29 mouse cellular contexts compared by ENCODE assay signal in genomic region chr15:41947888-41948287, GRCm38 (mm10).
DNase-seq lines count a peak whose midpoint lies in the region; ATAC-seq lines count a peak whose summit lies in the region.
"Had no signal": no experiment of that assay in that cellular context is flagged by ENCODE, and none has a peak within 500 bp of the region (broad histone marks: within the 10 kb centered on the region; RNA-seq: fewer than 3 reads in every experiment).

No protein-coding gene starts in this region.

- H3K9me3 ChIP-seq in kidney, embryonic 14.5 days (ENCODE audit: control insufficient read depth, low read length) = no peaks in the 10 kb centered on the region
- no peaks in the 10 kb centered on the region for H3K9me3 ChIP-seq in liver, embryonic 15.5 days (replicated peaks)
- H3K9me3 ChIP-seq in liver, embryonic 11.5 days (ENCODE audit: control insufficient read depth, low read length) = no peaks in the 10 kb centered on the region
- H3K9me3 ChIP-seq in intestine, embryonic 16.5 days (ENCODE audit: control insufficient read depth, low read length) = no peaks in the 10 kb centered on the region
- no peaks in the 10 kb centered on the region for H3K9me3 ChIP-seq in midbrain, embryonic 16.5 days (replicated peaks; ENCODE audit: control insufficient read depth, low read length, poor library complexity, severe bottlenecking)
- H3K9me3 ChIP-seq: embryonic facial prominence, embryonic 12.5 days; hindbrain, embryonic 10.5 days; hindbrain, embryonic 15.5 days; lung, embryonic 15.5 days; neural tube, embryonic 12.5 days had no signal

- no peak overlapping the region for H3K4me2 ChIP-seq in kidney, embryonic 14.5 days (replicated peaks; ENCODE audit: low read depth, low read length)
- no peak overlapping the region for H3K4me2 ChIP-seq in liver, embryonic 15.5 days
- H3K4me2 ChIP-seq in liver, embryonic 11.5 days = no peak overlapping the region
- H3K4me2 ChIP-seq in intestine, embryonic 16.5 days (ENCODE audit: low read depth, low read length) = no peak overlapping the region
- H3K4me2 ChIP-seq in midbrain, embryonic 16.5 days (ENCODE audit: low read length) = no peak overlapping the region
- H3K4me2 ChIP-seq: embryonic facial prominence, embryonic 12.5 days; hindbrain, embryonic 15.5 days; lung, embryonic 15.5 days; midbrain, embryonic 11.5 days; neural tube, embryonic 12.5 days had no signal

- peak; percentile 33 to 53 for DNase-seq in kidney, adult 8-10 months
- DNase-seq in liver, embryonic 11.5 days (ENCODE audit: low spot score) = no peak
- peak; percentile 30 to 46 for DNase-seq in kidney, postnatal 36 days
- DNase-seq: cerebellum, adult 11-12 months; cerebellum, adult 9-11 months; embryo, embryonic 11 days; heart, postnatal 14 days; layer of hippocampus, postnatal 36 days; left cerebral cortex, postnatal 4 days; liver; lung, postnatal 36 days; right cerebral cortex, adult 18-20 months; spleen, adult 18-20 months; thymus, adult 18-20 months; thymus, postnatal 25 days had no signal

- H3K9ac ChIP-seq in kidney, embryonic 14.5 days (ENCODE audit: low read depth, low read length) = no peak overlapping the region
- no peak overlapping the region for H3K9ac ChIP-seq in liver, embryonic 15.5 days
- H3K9ac ChIP-seq in liver, embryonic 11.5 days (ENCODE audit: low read depth, low read length) = no peak overlapping the region
- H3K9ac ChIP-seq in intestine, embryonic 16.5 days (ENCODE audit: low read depth, low read length) = no peak overlapping the region
- no peak overlapping the region for H3K9ac ChIP-seq in midbrain, embryonic 16.5 days (ENCODE audit: low read depth, low read length)
- H3K9ac ChIP-seq: embryonic facial prominence, embryonic 12.5 days; hindbrain, embryonic 15.5 days; lung, embryonic 15.5 days; neural tube, embryonic 12.5 days had no signal

- no peak overlapping the region for H3K27ac ChIP-seq in kidney, embryonic 14.5 days (ENCODE audit: low read depth, low read length)
- 0 out of 2 replicates have a peak overlapping the region, but pooled peaks have one; percentile 14 for H3K27ac ChIP-seq in liver, embryonic 15.5 days (replicated peaks)
- no peak overlapping the region for H3K27ac ChIP-seq in liver, embryonic 11.5 days (ENCODE audit: low read depth, low read length)
- H3K27ac ChIP-seq in intestine, embryonic 16.5 days (ENCODE audit: low read length) = peak overlapping the region; percentile 46; the same call in 1 of the 2 replicates
- H3K27ac ChIP-seq in midbrain, embryonic 16.5 days (ENCODE audit: low read length) = no peak overlapping the region
- H3K27ac ChIP-seq: embryonic facial prominence, embryonic 12.5 days; hindbrain, embryonic 10.5 days; hindbrain, embryonic 15.5 days; kidney, postnatal 0 days; lung, embryonic 15.5 days; neural tube, embryonic 12.5 days; stomach, postnatal 0 days had no signal

- no peak overlapping the region for H3K4me3 ChIP-seq in kidney, embryonic 14.5 days (ENCODE audit: low read length)
- H3K4me3 ChIP-seq in liver, embryonic 15.5 days (replicated peaks) = no peak overlapping the region
- no peak overlapping the region for H3K4me3 ChIP-seq in liver, embryonic 11.5 days (ENCODE audit: low read depth, low read length)
- no peak overlapping the region for H3K4me3 ChIP-seq in intestine, embryonic 16.5 days (ENCODE audit: low read length)
- no peak overlapping the region for H3K4me3 ChIP-seq in midbrain, embryonic 16.5 days (ENCODE audit: low read depth, low read length)
- H3K4me3 ChIP-seq: embryonic facial prominence, embryonic 12.5 days; hindbrain, embryonic 10.5 days; hindbrain, embryonic 15.5 days; lung, embryonic 15.5 days; myocyte; neural tube, embryonic 12.5 days had no signal

- H3K36me3 ChIP-seq in kidney, embryonic 14.5 days (ENCODE audit: control insufficient read depth, insufficient read depth, low read length) = no peaks in the 10 kb centered on the region
- no peaks in the 10 kb centered on the region for H3K36me3 ChIP-seq in liver, embryonic 15.5 days (replicated peaks)
- no peaks in the 10 kb centered on the region for H3K36me3 ChIP-seq in liver, embryonic 11.5 days (ENCODE audit: control insufficient read depth, insufficient read depth, low read length)
- no peaks in the 10 kb centered on the region for H3K36me3 ChIP-seq in intestine, embryonic 16.5 days (ENCODE audit: control insufficient read depth, insufficient read depth, low read length)
- H3K36me3 ChIP-seq in midbrain, embryonic 16.5 days (ENCODE audit: control insufficient read depth, insufficient read depth, low read length) = no peaks in the 10 kb centered on the region
- H3K36me3 ChIP-seq: embryonic facial prominence, embryonic 12.5 days; hindbrain, embryonic 10.5 days; hindbrain, embryonic 15.5 days; lung, embryonic 15.5 days; neural tube, embryonic 12.5 days had no signal

- H3K4me1 ChIP-seq in kidney, embryonic 14.5 days (ENCODE audit: control insufficient read depth, insufficient read depth, low read length) = no peaks in the 10 kb centered on the region
- H3K4me1 ChIP-seq in liver, embryonic 15.5 days (replicated peaks) = peaks cover 6% of the 10 kb centered on the region
- no peaks in the 10 kb centered on the region for H3K4me1 ChIP-seq in liver, embryonic 11.5 days (replicated peaks; ENCODE audit: control insufficient read depth, insufficient read depth, low read length)
- H3K4me1 ChIP-seq in intestine, embryonic 16.5 days (ENCODE audit: control insufficient read depth, insufficient read depth, low read length) = peaks cover 9% of the 10 kb centered on the region; the same call in 1 of the 2 replicates
- no peaks in the 10 kb centered on the region for H3K4me1 ChIP-seq in midbrain, embryonic 16.5 days (ENCODE audit: control insufficient read depth, insufficient read depth, low read length)
- H3K4me1 ChIP-seq: hindbrain, embryonic 10.5 days; hindbrain, embryonic 15.5 days; neural tube, embryonic 12.5 days had no signal

- no peak for ATAC-seq in kidney, embryonic 14.5 days (ENCODE audit: low FRiP score, low TSS enrichment)
- ATAC-seq in liver, embryonic 15.5 days (ENCODE audit: insufficient read depth) = no peak
- no peak for ATAC-seq in liver, embryonic 11.5 days (replicated peaks; ENCODE audit: low FRiP score)
- ATAC-seq in intestine, embryonic 16.5 days = peak; percentile 84
- ATAC-seq in midbrain, embryonic 16.5 days = no peak
- ATAC-seq: CD4-positive, CD25-positive, alpha-beta regulatory T cell, adult 4 months had no signal

- H3K27me3 ChIP-seq in kidney, embryonic 14.5 days (ENCODE audit: control insufficient read depth, insufficient read depth, low read length) = no peaks in the 10 kb centered on the region
- no peaks in the 10 kb centered on the region for H3K27me3 ChIP-seq in liver, embryonic 15.5 days
- H3K27me3 ChIP-seq in liver, embryonic 11.5 days (replicated peaks; ENCODE audit: control insufficient read depth, insufficient read depth, low read length) = no peaks in the 10 kb centered on the region
- H3K27me3 ChIP-seq in intestine, embryonic 16.5 days (replicated peaks; ENCODE audit: control insufficient read depth, insufficient read depth, low read length) = no peaks in the 10 kb centered on the region
- H3K27me3 ChIP-seq in midbrain, embryonic 16.5 days (ENCODE audit: control insufficient read depth, insufficient read depth, low read depth, low read length) = no peaks in the 10 kb centered on the region
- H3K27me3 ChIP-seq: embryonic facial prominence, embryonic 12.5 days; hindbrain, embryonic 15.5 days; lung, embryonic 15.5 days; neural tube, embryonic 12.5 days had no signal

Comparison
In these comparisons a context has a peak if more than half of its experiments do, and no peak if none do; other contexts are left out.
1. H3K27ac ChIP-seq: peak in liver, embryonic 15.5 days (single experiment) and intestine, embryonic 16.5 days (single experiment); none in kidney, embryonic 14.5 days (single experiment), liver, embryonic 11.5 days (single experiment) and midbrain, embryonic 16.5 days (single experiment).